Mouse (Mus musculus): ENCODE measurements around the gene Dync2h1.
"Not testable (repeated sequence)": the region's sequence is repeated elsewhere in the genome, so short reads cannot be mapped to it uniquely, and the experiment has no call there.

Gene Dync2h1

DNA sequence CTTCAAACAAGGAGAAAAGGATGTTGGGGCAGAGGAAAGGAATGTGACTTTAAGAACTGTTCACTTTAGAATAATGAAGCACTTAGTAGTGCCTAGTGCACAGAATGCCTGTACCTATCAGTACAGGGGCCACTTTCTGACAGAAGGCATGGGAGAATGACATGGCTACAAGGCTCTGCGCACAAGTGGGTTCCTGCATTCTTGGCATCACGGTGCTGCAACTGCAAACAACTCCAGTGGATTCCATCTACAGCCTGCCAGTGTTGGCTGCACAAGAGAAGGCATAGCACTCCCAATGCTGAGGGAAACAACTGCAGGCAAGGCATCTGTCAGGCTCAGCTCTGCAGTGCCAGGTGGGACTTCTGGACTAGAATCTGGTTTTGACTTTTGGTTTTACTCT, 151.7 kb downstream of the Dync2h1 start:
- in situ Hi-C loops (cut with MboI, MseI): no loop called here

DNA sequence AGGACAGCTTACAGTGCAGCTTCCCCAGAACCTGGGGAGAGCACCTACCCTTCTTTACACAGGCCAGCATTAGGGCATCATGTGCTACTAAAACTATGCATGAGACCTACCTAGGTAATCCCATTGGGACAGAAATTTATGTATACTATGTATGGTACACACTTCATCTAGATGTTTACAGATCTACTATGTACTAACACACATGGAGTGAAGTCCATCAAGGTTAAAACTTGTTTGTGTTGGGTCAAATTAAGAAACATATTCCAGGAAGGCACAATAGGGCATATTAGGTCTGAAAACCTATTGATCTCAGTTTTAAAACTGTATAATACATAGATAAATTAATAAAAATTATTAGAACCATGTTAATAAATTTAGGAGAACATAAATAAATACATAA, 168.6 kb downstream of the Dync2h1 start:
- in situ Hi-C loops (cut with MboI, MseI): no loop called here

DNA sequence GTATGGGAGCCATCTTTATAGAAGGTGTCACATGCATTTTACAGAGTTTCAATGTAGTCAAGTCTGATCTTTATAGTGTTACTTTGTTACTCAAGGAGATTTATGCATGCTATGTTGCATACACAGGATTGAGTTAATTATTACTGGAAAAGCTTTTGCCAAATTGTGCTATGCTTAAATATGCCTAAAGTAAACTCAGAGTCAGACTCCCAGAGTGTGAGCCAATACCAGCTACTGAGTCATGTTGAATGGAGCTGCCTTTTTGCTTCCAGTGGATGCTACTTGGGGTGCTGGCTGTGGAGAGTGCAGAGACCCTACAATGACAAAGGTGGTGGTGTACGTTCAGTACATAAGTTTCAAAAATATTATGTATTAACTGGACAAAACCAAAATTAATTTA, 169.5 kb downstream of the Dync2h1 start:
- in situ Hi-C loops (cut with MboI, MseI): no loop called here

DNA sequence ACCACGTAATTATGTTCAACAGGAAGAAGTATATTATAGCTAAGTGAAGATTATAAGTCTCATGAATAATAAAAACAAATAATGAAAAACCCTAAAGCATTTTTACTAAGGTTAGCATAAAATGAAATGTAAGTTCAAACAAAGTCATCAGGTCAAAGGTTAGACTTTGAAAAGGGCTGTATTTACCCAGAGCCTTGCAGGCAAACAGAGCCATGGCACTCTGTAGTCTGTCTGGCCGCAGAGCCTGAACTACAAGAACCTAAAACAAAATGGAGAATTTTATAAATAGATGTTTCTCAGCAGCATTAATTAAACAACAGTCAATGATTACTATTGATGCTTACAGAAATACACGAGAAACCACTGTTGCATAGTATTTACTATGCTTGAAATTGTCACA, 174.5 kb downstream of the Dync2h1 start:
- in situ Hi-C loops (cut with MboI, MseI): no loop called here

DNA sequence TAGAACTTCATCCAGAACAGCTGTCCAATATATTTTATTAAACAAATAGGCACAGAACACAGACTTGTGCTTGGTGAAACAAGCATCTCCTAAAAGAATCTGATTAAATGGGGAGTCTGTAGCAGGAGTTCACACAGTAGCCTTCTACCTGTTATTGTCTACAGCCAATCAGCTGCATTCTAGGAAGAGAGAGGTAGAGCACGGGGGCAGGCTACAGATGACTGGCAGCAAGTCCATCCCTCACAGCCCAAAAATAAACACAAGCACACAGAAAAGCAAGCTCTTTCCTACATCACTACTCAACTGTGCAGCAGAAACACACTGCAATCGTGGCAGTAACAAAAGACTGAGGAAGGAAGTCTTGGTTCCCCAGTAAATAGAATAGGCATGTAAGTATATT, 189.4 kb downstream of the Dync2h1 start:
- in situ Hi-C loops (cut with MboI, MseI): no loop called here

DNA sequence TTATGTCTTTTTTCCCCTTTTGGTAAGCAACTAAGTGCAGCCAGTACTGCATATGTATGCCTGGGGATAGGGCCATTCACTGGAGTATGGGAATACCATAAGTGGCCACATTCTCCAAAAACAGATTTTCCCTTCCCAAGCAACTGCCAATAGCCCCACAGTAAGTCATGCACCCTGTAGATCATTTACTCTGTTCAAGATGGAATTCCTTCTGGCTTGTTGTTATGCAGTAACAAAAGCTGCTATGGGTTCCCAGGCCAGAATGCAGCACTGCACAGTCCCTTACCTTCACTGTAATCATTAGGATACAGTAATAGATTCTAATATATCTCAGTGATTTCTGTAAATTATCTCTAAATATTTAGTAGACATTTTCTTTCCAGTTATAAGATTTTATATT, 190.0 kb downstream of the Dync2h1 start:
- in situ Hi-C loops (cut with MboI, MseI): no loop called here

DNA sequence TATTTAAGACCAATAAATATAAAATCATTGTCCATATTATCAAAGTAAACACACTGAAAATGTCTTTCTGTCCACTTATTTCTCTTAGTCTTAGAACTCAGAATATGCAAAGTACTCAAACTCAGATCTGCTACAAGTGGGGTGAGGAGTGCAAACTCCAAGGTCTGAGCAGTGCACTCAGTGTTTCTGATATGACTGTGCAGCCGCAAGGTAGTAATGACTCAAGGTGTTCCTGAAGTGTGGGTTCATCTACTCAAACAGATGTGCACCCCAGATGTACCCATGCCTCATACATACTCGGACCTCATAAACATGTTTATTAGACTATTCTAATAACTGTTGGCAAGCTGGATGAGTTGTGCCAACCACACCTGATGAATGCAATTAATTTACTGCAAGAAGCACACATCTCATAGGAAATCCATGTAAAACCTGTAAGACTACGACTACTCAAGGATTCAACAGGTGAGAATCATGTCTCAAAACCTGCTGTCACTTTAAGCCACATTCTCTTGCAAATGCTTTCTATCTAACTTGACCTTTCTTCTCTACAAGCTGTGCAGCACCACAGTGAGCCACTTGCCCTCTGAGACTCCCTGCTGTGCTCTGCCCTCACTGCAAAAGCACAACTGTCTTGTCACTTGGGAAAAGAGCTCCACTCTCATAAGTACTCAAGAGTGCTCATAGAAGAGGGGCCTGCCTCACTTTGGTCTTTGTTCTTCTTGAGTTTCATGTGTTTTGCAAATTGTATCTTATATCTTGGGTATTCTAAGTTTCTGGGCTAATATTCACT, 195.2 kb downstream of the Dync2h1 start:
- in situ Hi-C loops (cut with MboI, MseI): no loop called here

DNA sequence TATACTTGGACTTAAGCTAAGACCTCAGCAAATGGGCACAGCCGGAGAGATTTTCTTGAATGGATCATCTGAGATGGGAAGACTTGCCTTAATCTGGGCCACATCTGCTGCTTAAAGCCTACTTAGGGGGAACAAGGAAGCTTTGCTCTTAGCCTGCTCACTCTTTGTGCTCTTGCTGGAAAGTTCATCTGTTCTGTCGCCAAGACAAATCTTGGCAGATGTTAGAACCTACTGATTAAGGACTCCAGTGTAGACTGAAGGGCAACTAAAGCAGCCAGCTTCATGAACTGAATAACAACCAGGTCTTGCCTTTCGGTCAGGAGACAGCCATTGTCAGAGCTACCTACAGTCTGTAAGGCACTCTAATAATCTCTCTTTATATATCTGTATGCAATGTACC, 198.1 kb downstream of the Dync2h1 start:
- in situ Hi-C loops (cut with MboI, MseI): no loop called here

DNA sequence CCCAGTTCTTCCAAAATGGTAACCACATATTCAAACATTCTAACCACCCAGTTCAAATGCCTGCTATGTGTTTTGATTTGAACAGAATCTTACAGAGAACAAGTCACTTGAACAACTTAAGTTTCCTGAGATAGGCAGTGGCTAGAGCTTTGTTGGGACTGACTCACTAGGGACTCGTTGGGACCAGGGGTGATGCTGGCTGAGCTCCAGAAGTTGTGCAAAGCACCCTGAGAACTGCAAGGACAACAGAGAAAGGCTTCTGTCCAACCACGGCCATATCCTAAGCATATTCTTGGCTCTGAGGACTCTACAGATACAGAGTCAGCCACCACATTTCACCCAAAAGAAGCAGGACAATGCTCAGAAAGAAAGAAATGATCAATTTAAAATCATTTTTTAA, 215.1 kb downstream of the Dync2h1 start:
- in situ Hi-C loops (cut with MboI, MseI): no loop called here

DNA sequence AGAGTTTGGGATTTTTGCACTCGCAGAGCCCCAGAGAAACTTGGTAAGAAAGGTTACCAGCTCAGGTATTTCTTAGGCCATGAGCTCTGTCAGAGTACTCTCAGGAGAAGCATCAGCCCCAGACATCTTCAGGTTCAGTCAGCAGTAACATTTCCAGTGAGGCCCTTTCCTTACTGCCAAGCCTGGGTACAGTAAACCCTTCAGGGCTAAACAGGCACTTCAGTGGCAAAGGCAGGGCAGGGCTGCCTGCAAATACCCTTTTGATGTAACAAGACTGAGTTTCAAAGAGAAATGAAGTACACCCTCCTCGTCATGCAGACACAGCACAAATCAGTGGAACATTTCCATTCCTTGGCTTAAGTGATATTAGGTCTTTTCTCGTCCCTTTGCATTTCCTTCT, 219.2 kb downstream of the Dync2h1 start:
- in situ Hi-C loops (cut with MboI, MseI): no loop called here

DNA sequence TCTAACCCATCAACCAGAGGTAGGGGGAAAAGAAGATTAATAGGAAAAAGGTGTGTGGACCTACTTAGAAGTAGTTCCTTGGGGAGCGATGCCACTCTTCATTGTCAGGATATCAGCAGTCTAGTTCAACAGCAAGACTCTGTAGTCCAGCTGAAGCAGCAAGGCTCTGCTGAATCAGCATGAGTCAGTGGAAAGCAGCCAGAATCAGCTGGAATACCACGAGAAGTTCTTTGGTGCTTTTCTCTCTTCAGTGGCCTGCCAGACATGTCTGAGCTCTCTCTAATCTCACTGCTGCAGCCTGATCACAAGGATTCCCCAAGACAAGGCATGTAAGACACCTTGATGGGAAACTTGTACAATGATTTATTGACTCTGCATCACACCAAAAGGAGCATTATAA, 225.9 kb downstream of the Dync2h1 start:
- in situ Hi-C loops (cut with MboI, MseI): no loop called here

DNA sequence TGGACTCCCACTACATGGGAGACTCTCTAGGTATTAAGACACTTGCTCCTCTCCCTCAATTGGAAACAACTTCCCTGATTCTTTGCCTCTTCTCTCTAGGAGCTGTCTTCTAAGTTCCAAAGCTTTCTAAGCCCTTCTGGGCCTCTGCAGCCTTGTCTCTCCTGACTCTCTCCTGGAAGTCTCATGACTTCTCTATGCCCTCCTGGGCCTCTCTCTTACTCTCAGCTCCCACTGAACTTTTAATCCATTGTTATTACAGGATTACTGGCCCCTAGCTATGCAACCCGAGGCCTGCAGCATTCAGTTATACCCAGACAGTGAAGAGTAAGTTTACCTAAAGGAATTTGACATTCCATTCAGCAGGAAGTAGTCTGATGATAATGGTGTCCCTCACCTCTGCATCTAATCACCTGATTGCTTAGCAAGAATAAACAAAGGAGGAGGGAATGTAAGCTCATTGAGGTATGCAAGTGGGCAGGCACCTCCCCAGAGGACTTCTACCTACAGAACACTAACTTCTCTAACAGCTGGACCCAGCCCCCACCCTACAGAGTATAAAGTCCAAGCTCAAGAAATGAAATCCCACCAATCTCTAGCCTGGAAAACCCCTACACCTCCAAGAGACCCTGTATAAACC, 256.7 kb downstream of the Dync2h1 start:
- in situ Hi-C loops (cut with MboI, MseI): no loop called here

DNA sequence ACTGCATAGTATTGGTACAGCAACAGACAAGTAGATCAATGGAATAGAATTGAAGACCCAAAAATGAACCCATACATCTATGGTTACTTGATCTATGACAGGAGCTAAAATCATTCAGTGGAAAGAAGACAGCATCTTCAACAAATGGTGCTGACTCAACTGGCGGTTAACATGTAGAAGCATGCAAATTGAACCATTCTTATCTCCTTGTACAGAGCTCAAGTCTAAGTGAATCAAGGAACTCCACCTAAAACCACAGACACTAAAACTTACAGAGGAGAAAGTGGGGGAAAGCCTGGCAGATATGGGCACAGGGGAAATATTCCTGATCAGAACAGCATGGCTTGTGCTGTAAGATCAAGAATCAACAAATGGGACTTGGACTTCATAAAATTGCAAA, 270.8 kb downstream of the Dync2h1 start:
- in situ Hi-C loops (cut with MboI, MseI): no loop called here

DNA sequence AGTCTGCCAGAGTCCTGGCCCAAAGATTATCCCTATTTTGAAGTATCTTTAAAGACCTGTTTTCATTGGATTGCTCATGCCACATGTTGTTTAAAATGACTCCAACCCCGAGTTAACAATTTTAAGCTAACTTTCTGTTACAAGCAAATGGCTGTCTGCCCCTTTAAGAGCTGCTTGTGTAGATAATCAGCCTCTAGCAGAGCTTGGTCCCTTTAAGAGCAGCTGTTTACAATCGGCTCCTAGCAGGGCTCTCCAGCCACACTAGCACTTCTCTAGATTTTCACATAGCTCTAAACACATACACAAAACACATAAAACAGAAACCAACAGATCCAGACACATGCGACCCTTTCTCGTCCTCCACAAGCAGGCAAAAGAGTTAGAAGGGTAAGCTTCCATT, 273.7 kb downstream of the Dync2h1 start:
- in situ Hi-C loops (cut with MboI, MseI): not testable (repeated sequence)

DNA sequence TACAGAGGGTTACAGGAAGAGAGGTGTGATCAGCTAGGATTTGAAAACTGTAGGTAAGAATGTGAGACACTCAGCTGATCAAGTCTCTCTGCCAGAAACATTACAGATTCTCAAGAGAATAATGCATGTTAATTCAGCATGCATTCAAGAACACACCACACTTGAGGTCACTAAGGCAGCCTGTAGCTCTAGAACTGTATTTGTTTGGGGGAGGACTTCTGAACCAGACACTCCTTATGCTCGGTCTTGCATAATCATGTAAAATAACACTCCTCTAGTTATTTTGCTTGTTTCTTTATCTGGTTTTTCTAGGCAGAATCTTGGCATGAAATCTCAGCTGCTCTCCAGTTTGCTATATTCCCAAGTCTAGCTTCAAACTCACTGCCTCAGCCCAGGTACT, 282.6 kb downstream of the Dync2h1 start:
- in situ Hi-C loops (cut with MboI, MseI): no loop called here

DNA sequence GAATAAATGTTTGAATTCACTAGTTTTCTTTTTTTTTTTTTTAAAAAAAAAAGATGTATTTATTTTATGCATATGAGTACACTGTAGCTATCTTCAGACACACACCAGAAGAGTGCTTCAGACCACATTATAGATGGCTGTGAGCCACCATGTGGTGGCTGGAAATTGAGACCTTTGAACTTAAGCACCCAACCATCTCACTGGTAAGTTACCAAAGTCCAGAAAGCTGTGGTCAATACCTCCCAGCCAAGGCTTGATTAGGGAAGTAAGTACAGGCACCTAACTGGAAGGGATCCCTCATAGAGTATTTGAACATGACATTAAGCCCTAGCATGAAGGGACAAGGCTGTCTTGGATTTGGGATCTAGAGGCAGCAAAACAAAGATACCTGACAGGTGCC, 292.9 kb downstream of the Dync2h1 start:
- in situ Hi-C loops (cut with MboI, MseI): no loop called here

DNA sequence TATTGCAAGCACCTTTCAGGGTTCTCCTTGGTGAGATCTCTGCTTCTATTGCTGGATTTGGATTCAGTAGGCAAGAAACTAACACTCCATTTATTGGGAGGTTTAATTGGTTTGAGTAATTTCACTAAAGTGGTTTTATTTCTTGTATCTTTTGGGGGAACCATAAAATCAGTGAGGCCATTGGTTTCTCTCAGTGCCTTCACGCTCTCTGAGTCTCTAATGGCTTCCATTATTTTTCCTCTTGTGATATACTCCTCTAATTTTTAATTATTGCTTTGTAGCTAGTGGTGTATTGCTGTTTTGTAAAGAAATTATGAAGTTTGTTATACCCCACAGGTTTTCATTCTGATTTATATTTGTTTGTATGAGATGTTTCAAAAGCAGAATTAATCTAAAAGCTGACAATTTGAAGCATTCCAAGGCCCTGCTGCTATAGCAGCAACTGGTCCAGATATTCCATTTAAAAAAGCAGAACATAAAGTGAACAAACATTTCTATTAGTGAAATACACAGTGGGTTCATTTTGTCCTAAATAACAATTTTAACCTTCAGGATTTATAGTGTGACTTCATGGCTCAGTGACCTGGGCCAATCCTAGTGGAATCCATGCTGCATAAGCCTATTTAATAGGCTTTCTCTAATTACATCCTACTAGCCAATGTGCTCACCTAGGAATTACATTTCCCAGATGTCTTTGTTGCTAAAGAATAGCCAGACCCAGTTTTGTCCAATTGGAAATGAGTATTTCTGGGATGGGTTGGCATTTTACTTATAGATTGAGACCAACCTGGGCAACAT, 302.9 kb downstream of the Dync2h1 start:
- in situ Hi-C loops (cut with MboI, MseI): no loop called here
